ENCODE assay signal across 19 mouse cellular contexts in the genomic region with DNA sequence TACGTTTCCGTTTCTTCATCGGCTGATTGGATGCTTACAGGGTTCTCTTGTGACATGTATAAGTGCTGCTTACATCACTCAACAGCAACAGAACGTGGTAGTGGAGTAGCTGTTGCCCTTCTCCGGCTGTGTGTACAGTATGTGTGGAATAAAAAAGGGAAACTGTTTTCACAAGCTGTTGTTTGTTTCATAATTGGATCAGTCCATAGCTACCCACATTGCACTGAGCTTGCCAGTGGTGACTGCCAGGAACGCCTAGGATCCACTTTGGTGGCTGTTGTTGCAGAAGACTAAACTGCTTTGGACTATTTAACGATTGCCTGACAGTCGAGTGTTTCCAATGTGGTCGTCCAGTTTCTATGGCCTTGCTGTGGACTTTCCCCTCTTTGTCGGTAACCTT.
DNase-seq lines count a peak whose midpoint lies in the region; ATAC-seq lines count a peak whose summit lies in the region.
"Had no signal": no experiment of that assay in that cellular context is flagged by ENCODE, and none has a peak within 500 bp of the region (broad histone marks: within the 10 kb centered on the region; RNA-seq: fewer than 3 reads in every experiment).

No protein-coding gene starts in this region.

- 37% methylated on average over 10 of the region's 10 CpGs for WGBS in forebrain, embryonic 16.5 days
- WGBS in hindbrain, embryonic 11.5 days = 87% methylated on average over 10 of the region's 10 CpGs

- H3K4me3 ChIP-seq in forebrain, embryonic 16.5 days (replicated peaks; ENCODE audit: low read length) = no peak overlapping the region
- H3K4me3 ChIP-seq in hindbrain, embryonic 11.5 days (ENCODE audit: low read depth, low read length) = no peak overlapping the region
- H3K4me3 ChIP-seq: embryonic facial prominence, embryonic 10.5 days; erythroblast, embryonic 14.5 days; heart, embryonic 10.5 days had no signal

- ATAC-seq in forebrain, embryonic 16.5 days = peak; percentile 54
- no peak for ATAC-seq in hindbrain, embryonic 11.5 days (ENCODE audit: low FRiP score)
- ATAC-seq: CD4-positive, CD25-positive, alpha-beta regulatory T cell, adult 4 months had no signal

- DNase-seq in layer of hippocampus, adult 11-12 months (ENCODE audit: low spot score) = peak; percentile 43
- no peak for DNase-seq in layer of hippocampus, postnatal 25 days (ENCODE audit: extremely low spot score in 1 of 2, low spot score in 1 of 2)
- peak; percentile 67 for DNase-seq in brain, adult 2 months (ENCODE audit: low read depth, low spot score)
- DNase-seq in layer of hippocampus, postnatal 36 days = peak; percentile 37 to 42
- no peak for DNase-seq in hindbrain, embryonic 11.5 days (ENCODE audit: low spot score)
- no peak for DNase-seq in embryo, embryonic 11 days
- DNase-seq: adrenal gland, postnatal 10 days; gastrocnemius, postnatal 10 days; heart, postnatal 14 days; kidney, adult 9 months; kidney, postnatal 4 days; lung, postnatal 4 days; midbrain, embryonic 14.5 days had no signal

- H3K9ac ChIP-seq in forebrain, embryonic 16.5 days (replicated peaks; ENCODE audit: low read depth, low read length) = no peak overlapping the region
- H3K9ac ChIP-seq in hindbrain, embryonic 11.5 days (ENCODE audit: low read depth, low read length) = no peak overlapping the region
- H3K9ac ChIP-seq: liver, embryonic 14.5 days had no signal

- H3K27ac ChIP-seq in forebrain, embryonic 16.5 days (ENCODE audit: low read length) = no peak overlapping the region
- H3K27ac ChIP-seq in hindbrain, embryonic 11.5 days (ENCODE audit: low read depth, low read length) = no peak overlapping the region
- H3K27ac ChIP-seq: embryonic facial prominence, embryonic 10.5 days; heart, embryonic 10.5 days; liver, embryonic 14.5 days had no signal

- H3K36me3 ChIP-seq in forebrain, embryonic 16.5 days (ENCODE audit: control insufficient read depth, insufficient read depth) = peaks cover 36% of the 10 kb centered on the region
- peaks cover 8% of the 10 kb centered on the region; the same call in 1 of the 2 replicates for H3K36me3 ChIP-seq in hindbrain, embryonic 11.5 days (ENCODE audit: control insufficient read depth, insufficient read depth, low read length)

- H3K9me3 ChIP-seq in forebrain, embryonic 16.5 days (ENCODE audit: control insufficient read depth, low read length) = no peaks in the 10 kb centered on the region
- no peaks in the 10 kb centered on the region for H3K9me3 ChIP-seq in hindbrain, embryonic 11.5 days (ENCODE audit: control insufficient read depth, low read length)
- H3K9me3 ChIP-seq: embryonic facial prominence, embryonic 10.5 days; heart, embryonic 10.5 days had no signal

- H3K27me3 ChIP-seq in forebrain, embryonic 16.5 days (replicated peaks; ENCODE audit: control insufficient read depth, insufficient read depth, low read length) = no peaks in the 10 kb centered on the region
- no peaks in the 10 kb centered on the region for H3K27me3 ChIP-seq in hindbrain, embryonic 11.5 days (ENCODE audit: control insufficient read depth, insufficient read depth, low read length)

- H3K4me1 ChIP-seq in forebrain, embryonic 16.5 days (replicated peaks; ENCODE audit: control insufficient read depth, insufficient read depth, low read length) = 0 out of 2 replicates have a peak, but pooled peaks cover 2% of the 10 kb centered on the region
- H3K4me1 ChIP-seq in hindbrain, embryonic 11.5 days (replicated peaks; ENCODE audit: control insufficient read depth, insufficient read depth, low read length) = no peaks in the 10 kb centered on the region
- H3K4me1 ChIP-seq: embryonic facial prominence, embryonic 10.5 days; heart, embryonic 10.5 days had no signal

- no peak overlapping the region for H3K4me2 ChIP-seq in forebrain, embryonic 16.5 days (ENCODE audit: low read length)
- H3K4me2 ChIP-seq in hindbrain, embryonic 11.5 days (replicated peaks; ENCODE audit: low read depth, low read length) = no peak overlapping the region

Comparison
In these comparisons a context has a peak if more than half of its experiments do, and no peak if none do; other contexts are left out.
1. DNase-seq: peak in layer of hippocampus, adult 11-12 months (single experiment), brain, adult 2 months (single experiment) and layer of hippocampus, postnatal 36 days (2 of 2); none in layer of hippocampus, postnatal 25 days (0 of 2), hindbrain, embryonic 11.5 days (single experiment) and embryo, embryonic 11 days (single experiment).